Mouse (Mus musculus) heart, embryonic 13.5 days (tissue): ENCODE results near the gene Swt1. TPM values are rescaled to one million over a fixed set of nuclear protein-coding genes. Genes with fewer than 3 reads are reported as not detected.

Experiments used
- microRNA-seq: library from miRNA; unstranded; fragments of <30 nt; microRNA quantifications from one replicate; pipeline ENCODE4, GENCODE M21; 2016
- polyA plus RNA-seq: library from polyadenylated mRNA; unstranded; fragments of >200 nt; fragmentation: Nextera tagmentation; extraction: Ambion mirVana; gene quantifications from 2 replicates; pipeline ENCODE4 v1.2.1, GENCODE M21; 2015

Swt1 gene
- polyA plus RNA-seq, 1 experiment from 2014 or later: 19.0 TPM

Small RNA genes within 50 kb of the gene (microRNA-seq; reads per million reads assigned to microRNA genes)
- gene Mir7682: 2.0 reads per million, percentile 3 among the genes with 10 or more reads in this experiment

Other genes starting within 250 kb of the Swt1 start
- 0.69 and 2.6 TPM in 2 replicates for gene Gm47985, start 245.9 kb downstream of the Swt1 start, polyA plus RNA-seq
- 0.17 and 0.37 TPM in 2 replicates for gene Gm8947, start 236.1 kb downstream of the Swt1 start, polyA plus RNA-seq
- gene Gm47995, start 230.0 kb downstream of the Swt1 start, polyA plus RNA-seq: not detected in 2 replicates
- 0.18 TPM in 1 of 2 replicates, not detected in the other for gene 3110040M04Rik, start 224.3 kb downstream of the Swt1 start, polyA plus RNA-seq
- gene Gm47996, start 218.3 kb downstream of the Swt1 start, polyA plus RNA-seq: not detected in 2 replicates
- gene Ivns1abp, start 84.0 kb downstream of the Swt1 start, polyA plus RNA-seq: 221 and 252 TPM in 2 replicates
- 33.9 and 38.7 TPM in 2 replicates for gene Trmt1l, start 87 bp upstream of the Swt1 start, polyA plus RNA-seq
- 60.8 and 65.7 TPM in 2 replicates for gene Rnf2, start 72.5 kb upstream of the Swt1 start, polyA plus RNA-seq
- 4.5 and 4.7 TPM in 2 replicates for gene Fam129a, start 142.7 kb upstream of the Swt1 start, polyA plus RNA-seq